Mouse (Mus musculus) megakaryocyte, embryonic 14.5 days (primary cell): ENCODE results near the gene Fbxo47.

Experiments used
- FLI1 ChIP-seq: IDR thresholded peaks from 2 replicates; pipeline ENCODE4 v1.6.1; 2012; ENCODE audit warnings: low read length, inconsistent platforms, mixed read lengths
- GATA1 ChIP-seq: IDR thresholded peaks from 3 replicates; pipeline ENCODE4 v1.6.1; 2012; ENCODE audit warnings: mixed read lengths, low read length, inconsistent platforms, borderline replicate concordance

DNA sequence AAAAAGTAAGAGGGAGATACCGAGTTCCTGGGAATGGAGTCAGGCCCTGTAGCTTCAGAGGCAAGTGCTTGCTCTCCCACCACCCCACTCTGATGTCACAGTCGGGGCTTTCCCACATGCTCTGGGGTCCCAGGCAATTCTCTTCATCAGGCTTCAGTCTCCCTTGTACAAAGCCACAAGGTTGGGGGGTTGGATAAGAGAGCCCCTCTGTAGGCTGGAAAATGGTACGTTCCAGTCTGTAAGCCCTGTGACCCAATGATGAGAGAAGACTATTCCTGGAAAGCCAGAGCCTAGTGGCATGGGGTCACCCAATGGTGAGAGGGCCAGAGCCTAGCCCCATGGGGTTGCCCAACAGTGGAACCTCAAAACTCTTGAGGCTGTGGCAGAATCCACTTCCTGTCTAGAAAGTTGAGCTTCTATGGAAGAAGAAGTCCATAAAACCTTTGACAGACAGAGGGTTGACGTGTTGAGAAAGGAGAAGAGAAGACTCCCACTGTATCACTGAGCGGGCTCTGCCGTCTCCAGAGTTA, 32.1 kb upstream of the Fbxo47 start:
- no peak for TF ChIP-seq GATA1
- TF ChIP-seq FLI1, result no peak
